Mouse (Mus musculus) testis, adult 2 months (tissue): ENCODE data around the gene Cyfip1.

Experiments
- CTCF ChIP-seq: fragments of 200-500 bp; IDR thresholded peaks from 2 replicates; pipeline ENCODE4 v1.5.1; 2012; ENCODE audit warnings: low read depth, mild to moderate bottlenecking, inconsistent platforms, low read length, moderate library complexity; ENCODE audit not compliant: control insufficient read depth, insufficient read depth, insufficient replicate concordance
- POLR2A ChIP-seq: fragments of 200-500 bp; IDR thresholded peaks from 2 replicates; pipeline ENCODE4 v1.6.1; 2012; ENCODE audit warnings: low read depth, mild to moderate bottlenecking, inconsistent platforms, low read length, moderate library complexity; ENCODE audit not compliant: control insufficient read depth

- TF ChIP-seq CTCF, result no peak
- TF ChIP-seq POLR2A, result no peak
These were observed at the start of gene Cyfip1 for GRCm38 (mm10) chr7:55841445-55841844.
